Mouse (Mus musculus) spleen, embryonic (tissue): ENCODE data around the gene Sh3bp2.
"Not testable (repeated sequence)": the region's sequence is repeated elsewhere in the genome, so short reads cannot be mapped to it uniquely, and the experiment has no call there.

Source experiments
- CTCF ChIA-PET: fragments of 350-600 bp; sonication (Branson Sonifier 250); formaldehyde crosslinking; loops from one replicate; lab custom pipeline; 2022; lab: Charles Lee

Sh3bp2 gene

GRCm38 (mm10) chr5:34564291-34564690 lies 38.7 kb downstream of the Sh3bp2 start:
- CTCF ChIA-PET, result no interaction called here

GRCm38 (mm10) chr5:34565545-34566283 lies 40.1 kb downstream of the Sh3bp2 start:
- CTCF ChIA-PET, result interaction anchor here (0.6 kb wide), 1 partner anchor 101 kb away, joined by 4 read pairs; no protein-coding TSS in a partner anchor

- CTCF ChIA-PET, result no interaction called here
Observed at GRCm38 (mm10) chr5:34571551-34571950, 45.9 kb downstream of the Sh3bp2 start.

DNA sequence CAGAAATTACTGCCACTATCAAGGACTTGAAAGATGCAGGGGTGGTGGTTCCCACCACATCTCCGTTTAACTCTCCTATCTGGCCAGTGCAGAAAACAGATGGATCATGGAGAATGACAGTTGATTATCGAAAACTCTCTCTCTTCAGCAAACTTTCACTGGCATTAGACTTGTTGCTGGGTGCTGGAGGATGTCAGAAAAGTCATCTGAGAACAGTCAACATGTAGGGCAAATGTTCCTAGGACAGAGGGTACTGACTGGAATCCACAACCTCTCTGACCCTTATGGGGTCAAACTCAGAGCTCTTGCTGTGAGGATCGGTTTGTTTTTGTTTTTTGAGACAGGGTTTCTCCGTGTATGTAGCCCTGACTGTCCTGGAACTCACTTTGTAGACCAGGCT lies 46.9 kb downstream of the Sh3bp2 start:
- CTCF ChIA-PET, result not testable (repeated sequence)

- CTCF ChIA-PET, result interaction anchor here (0.5 kb wide), 1 partner anchor 202 kb away, joined by 4 read pairs; no protein-coding TSS in a partner anchor
Observed at GRCm38 (mm10) chr5:34573268-34574221, 47.9 kb downstream of the Sh3bp2 start, which contains the start of gene Add1. Gene Add1 (plus strand): TSS chr5:34573664.

GRCm38 (mm10) chr5:34574721-34575120 lies 49.1 kb downstream of the Sh3bp2 start:
- CTCF ChIA-PET, result no interaction called here

DNA sequence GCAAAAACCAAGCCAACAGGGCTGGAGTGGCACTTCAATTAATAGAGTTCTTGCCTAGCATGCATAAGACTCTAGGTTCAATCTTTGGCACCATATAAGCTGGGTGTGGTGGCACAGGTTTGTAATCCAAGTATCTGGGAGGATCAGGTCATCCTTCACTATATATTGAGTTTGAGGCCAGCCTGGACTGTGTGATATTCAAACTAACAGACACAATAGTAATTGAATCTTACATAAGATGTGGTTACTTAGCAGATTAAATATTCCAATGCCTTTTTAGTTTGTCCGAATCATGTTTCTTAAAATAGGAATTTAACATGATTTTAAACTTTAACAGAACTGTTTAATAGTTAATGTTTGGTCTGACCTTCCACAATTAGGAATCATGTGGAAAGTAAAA lies 50.6 kb downstream of the Sh3bp2 start:
- CTCF ChIA-PET, result no interaction called here

DNA sequence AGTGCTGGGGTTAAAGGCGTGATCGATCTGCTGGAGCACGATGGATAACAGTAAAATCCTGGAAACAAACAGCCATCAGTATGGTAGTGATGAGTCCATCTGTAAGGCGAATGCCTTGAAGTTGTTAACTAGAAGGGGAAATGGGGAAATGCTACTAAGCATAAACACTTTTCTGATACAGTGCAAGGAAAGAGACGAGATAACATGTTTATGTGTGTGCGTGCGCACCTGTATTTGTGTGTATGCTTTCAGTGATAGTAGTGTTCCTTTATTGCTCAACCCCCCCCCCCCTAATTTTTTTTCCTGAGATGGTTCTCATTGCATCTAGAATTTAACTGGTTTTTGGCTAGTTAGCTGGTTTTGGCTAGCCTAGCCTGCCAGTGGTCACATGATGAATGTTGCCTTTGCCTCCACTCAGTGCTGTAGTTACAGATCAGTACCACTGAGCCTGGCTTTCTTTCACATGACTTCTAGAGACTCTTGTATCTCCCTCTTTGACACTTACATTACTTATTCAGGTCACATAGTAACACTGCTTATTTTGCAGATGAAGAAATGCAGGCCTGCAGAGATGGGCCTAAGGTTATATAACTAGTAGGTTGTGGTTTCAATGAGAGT lies 52.5 kb downstream of the Sh3bp2 start:
- CTCF ChIA-PET, result interaction anchor here (0.6 kb wide), 1 partner anchor 29 kb away, joined by 8 read pairs; no protein-coding TSS in a partner anchor

GRCm38 (mm10) chr5:34579377-34579776 lies 53.7 kb downstream of the Sh3bp2 start:
- CTCF ChIA-PET, result no interaction called here

- CTCF ChIA-PET, result interaction anchor here (0.7 kb wide), 1 partner anchor 637 kb away, joined by 21 read pairs; no protein-coding TSS in a partner anchor
Observed at GRCm38 (mm10) chr5:34581671-34582313, 56.2 kb downstream of the Sh3bp2 start.

DNA sequence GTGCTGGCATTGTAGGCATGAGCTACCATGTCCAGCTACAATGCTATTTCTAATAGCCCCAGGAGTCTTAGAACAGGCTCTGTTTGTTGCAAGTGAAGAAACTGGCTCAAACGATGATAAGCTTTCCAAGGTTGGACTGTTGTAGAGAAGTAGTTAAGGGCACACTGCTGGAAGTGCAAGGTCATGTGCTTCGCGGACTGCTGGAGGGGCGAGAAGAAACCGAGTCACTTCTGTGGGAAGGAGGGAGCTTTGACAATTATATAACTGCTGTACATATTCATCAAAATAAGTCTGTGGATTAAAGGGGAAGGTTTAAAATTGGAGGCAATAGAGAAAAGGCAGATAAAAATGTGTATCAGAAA lies 56.7 kb downstream of the Sh3bp2 start:
- CTCF ChIA-PET, result no interaction called here

- CTCF ChIA-PET, result interaction anchor here (0.6 kb wide), 1 partner anchor 74 kb away, joined by 4 read pairs; no protein-coding TSS in a partner anchor
Observed at GRCm38 (mm10) chr5:34585216-34585615, 59.6 kb downstream of the Sh3bp2 start.

GRCm38 (mm10) chr5:34587881-34588280 lies 62.2 kb downstream of the Sh3bp2 start:
- CTCF ChIA-PET, result no interaction called here

- CTCF ChIA-PET, result no interaction called here
Observed at GRCm38 (mm10) chr5:34590059-34590458, 64.4 kb downstream of the Sh3bp2 start.

GRCm38 (mm10) chr5:34590702-34591101 lies 65.1 kb downstream of the Sh3bp2 start:
- CTCF ChIA-PET, result no interaction called here

DNA sequence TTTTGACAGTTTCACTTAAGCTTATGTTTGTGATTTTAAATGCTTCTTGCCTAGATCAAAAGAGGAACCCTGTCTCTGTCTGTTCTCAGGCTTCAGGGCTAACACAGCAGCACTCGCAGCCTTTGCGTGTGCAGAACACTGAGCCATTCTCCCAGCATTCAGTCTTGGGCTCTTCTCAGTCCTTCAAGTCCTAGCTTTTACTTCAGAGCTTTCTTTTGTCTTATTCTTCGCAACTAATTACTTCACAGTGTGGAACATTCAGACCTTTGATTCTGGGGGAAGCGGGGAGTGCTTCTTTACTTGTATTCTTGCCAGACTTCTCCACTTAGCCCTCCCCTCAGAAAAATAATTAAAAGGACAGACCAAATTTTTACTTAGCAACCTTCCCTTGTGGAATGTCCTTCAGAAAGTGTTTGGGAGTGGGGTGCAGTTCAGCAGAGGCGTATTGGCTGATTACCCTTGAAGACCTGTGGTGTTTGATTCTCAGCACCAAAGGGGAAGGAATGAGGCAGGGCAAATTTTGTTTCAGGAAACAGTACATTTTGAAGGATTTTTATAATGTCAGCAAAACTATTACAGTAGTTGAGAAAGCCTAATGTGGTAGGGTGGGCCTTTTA lies 65.9 kb downstream of the Sh3bp2 start:
- CTCF ChIA-PET, result no interaction called here

- CTCF ChIA-PET, result not testable (repeated sequence)
Observed at GRCm38 (mm10) chr5:34592224-34592623, 66.6 kb downstream of the Sh3bp2 start.

- CTCF ChIA-PET, result interaction anchor here (0.6 kb wide), 1 partner anchor 81 kb away, joined by 5 read pairs; no protein-coding TSS in a partner anchor
Observed at GRCm38 (mm10) chr5:34592666-34593065, 67.0 kb downstream of the Sh3bp2 start.

DNA sequence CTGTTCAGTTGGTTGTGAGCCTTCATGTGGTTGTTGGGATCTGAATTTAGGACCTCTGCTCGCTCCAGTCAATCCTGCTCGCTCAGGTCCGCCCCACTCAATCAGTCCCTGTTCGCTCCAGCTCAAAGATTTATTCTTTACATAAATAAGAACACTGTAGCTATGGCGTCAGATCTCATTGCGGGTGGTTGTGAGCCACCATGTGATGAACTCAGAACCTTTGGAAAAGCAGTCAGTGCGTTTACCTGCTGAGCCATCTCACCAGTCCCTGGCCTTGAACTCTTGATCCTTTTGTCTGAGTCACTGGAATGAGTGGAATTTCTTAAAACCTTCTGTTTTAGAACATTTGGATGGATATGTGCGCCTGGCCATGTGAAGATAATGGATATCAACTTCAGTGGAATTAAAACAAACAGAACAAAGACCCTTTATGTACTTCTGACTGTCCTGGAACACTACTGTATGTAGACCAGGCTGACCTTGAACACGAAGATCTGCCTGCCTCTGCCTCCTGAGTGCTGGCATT lies 67.6 kb downstream of the Sh3bp2 start:
- CTCF ChIA-PET, result interaction anchor here (0.6 kb wide), 1 partner anchor 82 kb away, joined by 5 read pairs; no protein-coding TSS in a partner anchor

DNA sequence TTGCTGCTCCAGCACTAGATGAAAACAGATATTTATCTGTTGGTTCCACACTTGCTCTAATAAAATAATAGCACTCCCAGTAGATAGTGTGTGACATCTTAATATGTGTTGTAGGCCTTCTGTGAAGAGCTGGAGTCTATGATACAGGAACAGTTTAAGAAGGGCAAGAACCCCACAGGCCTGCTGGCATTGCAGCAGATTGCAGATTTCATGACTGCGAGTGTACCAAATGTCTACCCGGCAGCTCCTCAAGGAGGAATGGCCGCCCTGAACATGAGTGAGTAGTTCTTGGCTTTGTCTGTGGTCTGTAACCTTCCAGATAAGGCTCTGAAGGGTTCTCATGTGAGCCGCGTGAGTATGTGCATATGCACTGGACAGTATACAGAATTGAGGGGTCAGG lies 78.9 kb downstream of the Sh3bp2 start:
- CTCF ChIA-PET, result no interaction called here
